Mouse (Mus musculus): ENCODE data around the gene Abcb7. TPM values are rescaled to one million over a fixed set of nuclear protein-coding genes. Genes with fewer than 3 reads are reported as not detected.
A peak's percentile ranks its signal among the peaks of the same experiment; 100 is the strongest.

The Abcb7 gene
- total RNA-seq (2012; rRNA removed) (17.3 and 19.2 TPM in 2 replicates), total RNA-seq (2014; rRNA removed) (30.2 and 33.8 TPM in 2 replicates), polyA plus RNA-seq (2012; ENCODE audit: insufficient read length, low read depth) (20.9 and 21.5 TPM in 2 replicates)

DNA sequence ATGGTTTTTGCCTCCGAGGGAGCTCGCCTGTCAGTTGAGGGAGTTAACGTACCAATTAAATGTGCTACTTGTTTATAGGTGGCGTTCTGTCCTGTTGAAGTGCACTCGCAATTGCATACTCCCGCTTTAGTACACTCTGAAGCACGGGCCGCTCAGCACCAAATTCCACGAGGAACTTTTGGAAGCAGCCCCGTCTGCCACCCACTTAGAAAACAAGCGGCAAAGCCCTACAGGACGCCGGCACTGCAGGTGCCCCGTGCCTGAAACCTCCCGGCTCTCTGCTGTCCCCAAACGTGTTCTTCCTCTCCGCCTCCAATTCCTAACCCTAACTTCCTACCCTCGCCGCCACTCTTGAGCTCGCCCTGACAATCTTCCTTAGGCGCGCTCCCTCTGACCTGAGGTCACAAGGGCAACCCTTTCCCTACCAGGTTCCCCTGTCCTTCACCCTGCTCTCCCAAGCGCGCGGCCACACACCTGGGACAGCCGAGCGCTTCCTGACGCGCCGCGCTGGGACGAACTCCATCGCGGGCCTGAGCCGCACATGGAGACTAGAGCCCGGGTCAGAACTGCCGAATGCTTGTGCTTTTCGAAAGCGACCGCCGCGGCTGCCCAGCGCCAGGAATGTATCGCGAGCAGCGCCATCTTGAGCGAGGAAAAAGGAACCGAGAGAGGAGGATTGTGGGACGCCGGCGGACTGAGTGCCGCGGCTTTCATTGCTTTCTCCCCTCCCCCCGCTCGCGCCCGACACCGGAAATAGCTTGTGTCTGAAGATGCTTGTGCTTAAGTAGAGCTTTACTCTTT, at the start of gene Abcb7:
Abcb7 (minus strand) TSS at position 674 of the 801 bp plus-strand sequence.
- peaks cover 0 to 5% of the 10 kb centered on the region in 2 experiments; a peak in 2 of 4 replicates for H3K4me1 ChIP-seq (ENCODE audit: control insufficient read depth in 1 of 2, insufficient read depth in 2 of 2)
- H3K36me3 ChIP-seq (replicated peaks in 1 of 2; ENCODE audit: control insufficient read depth in 1 of 2, insufficient read depth in 1 of 2, low read length in 1 of 2), result no peaks in the 10 kb centered on the region
- TF ChIP-seq MAX (IDR thresholded peaks at IDR 0.05; ENCODE audit: low read length) (no peak), MAZ (IDR thresholded peaks at IDR 0.05; ENCODE audit: low read depth, low read length) (no peak), PAX5 (IDR thresholded peaks at IDR 0.05; ENCODE audit: low read length) (no peak), USF2 (conservative IDR thresholded peaks at IDR 0.05; ENCODE audit: low read depth, low read length) (no peak), RCOR1 (conservative IDR thresholded peaks at IDR 0.05; ENCODE audit: low read depth, low read length) (no peak), USF1 (IDR thresholded peaks at IDR 0.05; ENCODE audit: low read depth, low read length) (no peak), ZKSCAN1 (IDR thresholded peaks at IDR 0.05; ENCODE audit: borderline replicate concordance, low read depth, low read length) (no peak), ZMIZ1 (IDR thresholded peaks at IDR 0.05; ENCODE audit: low read depth, low read length) (no peak), BHLHE40 (IDR thresholded peaks at IDR 0.05; ENCODE audit: low read depth, low read length) (0 out of 2 replicates have a peak, but pooled peaks have one; percentile 12), JUND (conservative IDR thresholded peaks at IDR 0.05; ENCODE audit: low read depth, low read length) (no peak), CHD1 (IDR thresholded peaks at IDR 0.05; ENCODE audit: low read depth, low read length) (no peak), NELFE (IDR thresholded peaks at IDR 0.05; ENCODE audit: low read depth, low read length) (peak; percentile 74), MAFK (IDR thresholded peaks at IDR 0.05; ENCODE audit: insufficient replicate concordance, low read length) (no peak), ELF1 (IDR thresholded peaks at IDR 0.05; ENCODE audit: low read depth, low read length) (peak; percentile 85), HCFC1 (IDR thresholded peaks at IDR 0.05; ENCODE audit: low read depth, low read length) (peak; percentile 73), TBP (conservative IDR thresholded peaks at IDR 0.05; ENCODE audit: low read depth, low read length) (no peak; the same call in none of the 2 replicates), MXI1 (IDR thresholded peaks at IDR 0.05; ENCODE audit: low read depth, low read length) (peak; percentile 47; the same call in 1 of the 2 replicates), GABPA (IDR thresholded peaks at IDR 0.05; ENCODE audit: insufficient replicate concordance, low read depth, low read length) (no peak), RAD21 (IDR thresholded peaks at IDR 0.05; ENCODE audit: low read depth, low read length) (no peak; the same call in 1 of the 2 replicates), EP300 (IDR thresholded peaks at IDR 0.05; ENCODE audit: low read length) (no peak), UBTF (IDR thresholded peaks at IDR 0.05; ENCODE audit: low read depth, low read length) (no peak), CTCF (conservative IDR thresholded peaks at IDR 0.05 in 1 of 2, IDR thresholded peaks at IDR 0.05 in 1 of 2; ENCODE audit: low read depth in 2 of 2, low read length in 2 of 2) (no peak), IRF4 (IDR thresholded peaks at IDR 0.05; ENCODE audit: low read depth, low read length) (peak; percentile 79), ZC3H11A (IDR thresholded peaks at IDR 0.05; ENCODE audit: low read depth, low read length) (no peak), NRF1 (IDR thresholded peaks at IDR 0.05; ENCODE audit: low read depth, low read length) (0 out of 2 replicates have a peak, but pooled peaks have one; percentile 19), TCF12 (IDR thresholded peaks at IDR 0.05; ENCODE audit: low read depth, low read length) (peak; percentile 82), KAT2A (IDR thresholded peaks at IDR 0.05; ENCODE audit: insufficient replicate concordance, low read length) (no peak), SIN3A (IDR thresholded peaks at IDR 0.05; ENCODE audit: low read length) (peak; percentile 34), MYC (IDR thresholded peaks at IDR 0.05; ENCODE audit: low read depth, low read length) (no peak), POLR2A (IDR thresholded peaks at IDR 0.05; ENCODE audit: low read depth, low read length) (peak; percentile 81), MEF2A (IDR thresholded peaks at IDR 0.05; ENCODE audit: borderline replicate concordance, low read depth, low read length) (peak; percentile 59; the same call in 1 of the 2 replicates), ETS1 (conservative IDR thresholded peaks at IDR 0.05; ENCODE audit: low read depth, low read length) (no peak), CHD2 (IDR thresholded peaks at IDR 0.05; ENCODE audit: low read length) (peak; percentile 92), E2F4 (IDR thresholded peaks at IDR 0.05; ENCODE audit: insufficient replicate concordance, low read depth, low read length) (peak; percentile 51; the same call in 1 of the 2 replicates), SMC3 (IDR thresholded peaks at IDR 0.05; ENCODE audit: low read depth, low read length) (no peak), ZNF384 (IDR thresholded peaks at IDR 0.05; ENCODE audit: low read depth, low read length) (no peak), POLR2AphosphoS2 (IDR thresholded peaks at IDR 0.05; ENCODE audit: low read depth, low read length) (peak; percentile 4; the same call in 1 of the 2 replicates), JUN (IDR thresholded peaks at IDR 0.05; ENCODE audit: insufficient read depth, low read depth, low read length) (no peak)
- no peaks in the 10 kb centered on the region for H3K9me3 ChIP-seq (replicated peaks; ENCODE audit: low read length)
- H3K4me2 ChIP-seq (ENCODE audit: insufficient read depth, low read depth, poor library complexity, severe bottlenecking), result peak within 1 kb of the TSS; percentile 31; the same call in 1 of the 2 replicates
- no peaks in the 10 kb centered on the region for H3K27me3 ChIP-seq (replicated peaks)
- peak; percentile 80 for DNase-seq (ENCODE audit: extremely low read depth)
- H3K79me2 ChIP-seq (replicated peaks; ENCODE audit: control insufficient read depth, extremely low read depth, insufficient read depth, poor library complexity, severe bottlenecking), result peaks cover 13% of the 10 kb centered on the region
- peak within 1 kb of the TSS; percentile 98 for H3K9ac ChIP-seq (ENCODE audit: insufficient read depth, low read depth)
- dilution Hi-C loops (cut with MboI; ENCODE audit: extremely low pct_ligation_motif_present, extremely low pct_unique_long_range_greater_than_20kb, low sequenced_read_pairs), result no loop called here
- H3K4me3 ChIP-seq (replicated peaks in 1 of 3; ENCODE audit: low read depth in 2 of 3, low read length in 2 of 3, poor library complexity in 1 of 3), result peak within 1 kb of the TSS; percentile 54 to 99 (median 68)
- peak within 1 kb of the TSS; percentile 96 for H3K27ac ChIP-seq (ENCODE audit: insufficient read depth, low read depth)
- in situ Hi-C loops (cut with MboI; ENCODE audit: low pct_ligation_motif_present, low pct_unique_long_range_greater_than_20kb, low sequenced_read_pairs), result no loop called here

Data from CH12.LX (cell line).